Mouse (Mus musculus) MEL-GATA-1-ER (cell line): Measurements from ENCODE around the gene Mrpl52.

Source experiments
- DNase-seq: peaks from one replicate; pipeline ENCODE4 v3.0.0-alpha.2; 2012; ENCODE audit warnings: low read depth; ENCODE audit errors: extremely low read depth

Mrpl52 gene

GRCm38 (mm10) chr14:54471467-54471866, 44.8 kb downstream of the Mrpl52 start:
- DNase-seq, result no peak

- no peak for DNase-seq
These were observed 46.0 kb downstream of the Mrpl52 start for GRCm38 (mm10) chr14:54472671-54473070.

GRCm38 (mm10) chr14:54474744-54475143, 48.0 kb downstream of the Mrpl52 start:
- DNase-seq, result no peak

GRCm38 (mm10) chr14:54475941-54476844, 49.5 kb downstream of the Mrpl52 start, which contains the start of gene Rem2:
Gene Rem2 (plus strand): TSS chr14:54476100.
- no peak for DNase-seq

- DNase-seq, result no peak
These were observed 50.6 kb downstream of the Mrpl52 start for GRCm38 (mm10) chr14:54477172-54477909.
